Mouse (Mus musculus): ENCODE data around the gene Gimap8.

DNA sequence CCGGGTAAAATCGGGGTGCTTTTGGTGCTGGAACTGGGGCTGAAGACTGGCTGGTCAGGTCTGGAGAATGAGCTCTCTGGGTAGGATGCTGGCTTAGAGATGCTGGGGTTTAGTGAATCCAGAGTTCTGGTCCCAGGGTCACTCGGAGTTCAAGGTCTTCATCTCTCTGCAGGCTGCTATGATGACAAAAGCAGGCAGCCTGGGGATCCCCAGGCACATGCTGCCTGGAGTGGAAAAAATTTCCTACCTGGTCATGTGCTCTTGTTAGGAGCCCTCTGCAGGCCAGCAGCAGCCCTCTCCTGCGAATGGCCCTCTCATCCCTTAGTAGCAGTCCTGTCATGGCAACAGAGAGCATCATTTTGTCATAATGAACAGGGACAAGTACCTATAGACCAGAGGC, 33.6 kb upstream of the Gimap8 start:
- TF ChIP-seq POLR2A (IDR thresholded peaks at IDR 0.05; ENCODE audit: control insufficient read depth in 1 of 2, insufficient read depth in 1 of 2, low read depth in 1 of 2, low read length in 2 of 2, poor library complexity in 1 of 2) (no peak), CTCF (IDR thresholded peaks at IDR 0.05 in 2 of 3, conservative IDR thresholded peaks at IDR 0.05 in 1 of 3; ENCODE audit: control insufficient read depth in 1 of 3, insufficient read depth in 1 of 3, low read depth in 2 of 3, low read length in 3 of 3, poor library complexity in 1 of 3, severe bottlenecking in 1 of 3) (no peak)
